Mouse (Mus musculus): Measurements from ENCODE around the gene Serpine3.
"Not testable (repeated sequence)": the region's sequence is repeated elsewhere in the genome, so short reads cannot be mapped to it uniquely, and the experiment has no call there.

The Serpine3 gene

GRCm38 (mm10) chr14:62663367-62663766, at the start of gene Serpine3:
Gene Serpine3 (plus strand): TSS chr14:62663667.
- DNase-seq (ENCODE audit: low spot score in 2 of 2): no peak

GRCm38 (mm10) chr14:62622393-62622792, 41.1 kb upstream of the Serpine3 start:
- DNase-seq (ENCODE audit: low spot score in 2 of 2): peak in 1 of 2 experiments; percentile 17

GRCm38 (mm10) chr14:62627951-62628350, 35.5 kb upstream of the Serpine3 start:
- DNase-seq (ENCODE audit: low spot score in 2 of 2): no peak

GRCm38 (mm10) chr14:62637436-62638344, 25.8 kb upstream of the Serpine3 start:
- peak; percentile 18 to 42 for DNase-seq (ENCODE audit: low spot score in 2 of 2)

GRCm38 (mm10) chr14:62638345-62638702, 25.1 kb upstream of the Serpine3 start:
- DNase-seq (ENCODE audit: low spot score in 2 of 2): no peak

GRCm38 (mm10) chr14:62639111-62639510, 24.4 kb upstream of the Serpine3 start:
- peak in 1 of 2 experiments; percentile 22 for DNase-seq (ENCODE audit: low spot score in 2 of 2)

GRCm38 (mm10) chr14:62639551-62639950, 23.9 kb upstream of the Serpine3 start:
- DNase-seq (ENCODE audit: low spot score in 2 of 2): no peak

GRCm38 (mm10) chr14:62640396-62640795, 23.1 kb upstream of the Serpine3 start:
- DNase-seq (ENCODE audit: low spot score in 2 of 2): no peak

GRCm38 (mm10) chr14:62642368-62642767, 21.1 kb upstream of the Serpine3 start:
- DNase-seq (ENCODE audit: low spot score in 2 of 2): not testable (repeated sequence)

GRCm38 (mm10) chr14:62648405-62648804, 15.1 kb upstream of the Serpine3 start:
- DNase-seq (ENCODE audit: low spot score in 2 of 2): no peak

GRCm38 (mm10) chr14:62650376-62650775, 13.1 kb upstream of the Serpine3 start:
- DNase-seq (ENCODE audit: low spot score in 2 of 2): no peak

GRCm38 (mm10) chr14:62651771-62652170, 11.7 kb upstream of the Serpine3 start:
- no peak for DNase-seq (ENCODE audit: low spot score in 2 of 2)

GRCm38 (mm10) chr14:62655996-62656395, 7.5 kb upstream of the Serpine3 start:
- DNase-seq (ENCODE audit: low spot score in 2 of 2): no peak

GRCm38 (mm10) chr14:62657469-62657868, 6.0 kb upstream of the Serpine3 start:
- no peak for DNase-seq (ENCODE audit: low spot score in 2 of 2)

GRCm38 (mm10) chr14:62662381-62662780, 1.1 kb upstream of the Serpine3 start:
- no peak for DNase-seq (ENCODE audit: low spot score in 2 of 2)

- DNase-seq (ENCODE audit: low spot score in 2 of 2): no peak
Observed at GRCm38 (mm10) chr14:62664976-62665673, 1.7 kb downstream of the Serpine3 start.

GRCm38 (mm10) chr14:62673646-62674045, 10.2 kb downstream of the Serpine3 start:
- DNase-seq (ENCODE audit: low spot score in 2 of 2): no peak

- DNase-seq (ENCODE audit: low spot score in 2 of 2): no peak
Observed at GRCm38 (mm10) chr14:62718161-62718560, 54.7 kb downstream of the Serpine3 start.

- DNase-seq (ENCODE audit: low spot score in 2 of 2): no peak
Observed at GRCm38 (mm10) chr14:62721625-62722024, 58.2 kb downstream of the Serpine3 start.

GRCm38 (mm10) chr14:62724560-62724959, 61.1 kb downstream of the Serpine3 start:
- DNase-seq (ENCODE audit: low spot score in 2 of 2): no peak

- DNase-seq (ENCODE audit: low spot score in 2 of 2): no peak
Observed at GRCm38 (mm10) chr14:62731902-62732301, 68.4 kb downstream of the Serpine3 start.

GRCm38 (mm10) chr14:62733666-62734065, 70.2 kb downstream of the Serpine3 start:
- no peak for DNase-seq (ENCODE audit: low spot score in 2 of 2)

- DNase-seq (ENCODE audit: low spot score in 2 of 2): no peak
Observed at GRCm38 (mm10) chr14:62735646-62736045, 72.2 kb downstream of the Serpine3 start.

All from right cerebral cortex, postnatal 36 days (tissue).